Mouse (Mus musculus) megakaryocyte-erythroid progenitor cell, adult 5-6 weeks (primary cell): ENCODE results near the gene Clip1. TPM values are rescaled to one million over a fixed set of nuclear protein-coding genes. Genes with fewer than 3 reads are reported as not detected.

ENCODE experiments used
- ATAC-seq: replicated peaks from 2 replicates; pipeline ENCODE4 v1.8.0; 2016; ENCODE audit warnings: mild to moderate bottlenecking, inconsistent platforms; ENCODE audit not compliant: severe bottlenecking, poor library complexity, low FRiP score, low TSS enrichment
- total RNA-seq, 2 experiments: library from RNA; stranded (forward) in 1 of 2; stranded (reverse) in 1 of 2; fragments of 200-1000, 215-1000 nt in 1 of 2; fragments of >200 nt in 1 of 2; fragmentation: Nextera tagmentation in 1 of 2; gene quantifications; 2 replicates each; pipeline ENCODE4 v1.2.3; 2014 to 2017

Gene Clip1
- total RNA-seq, 2 experiments from 2014 or later, result 45.0 to 45.2 TPM

- no peak for ATAC-seq
These were observed 8.7 kb downstream of the Clip1 start for GRCm38 (mm10) chr5:123675717-123676116.

- no peak for ATAC-seq
These were observed 9.2 kb downstream of the Clip1 start for GRCm38 (mm10) chr5:123675221-123675620.

GRCm38 (mm10) chr5:123671473-123671820, 13.0 kb downstream of the Clip1 start:
- ATAC-seq, result no peak

GRCm38 (mm10) chr5:123670800-123671472, 13.5 kb downstream of the Clip1 start:
- peak; percentile 44; the same call in 1 of the 2 replicates for ATAC-seq

GRCm38 (mm10) chr5:123669991-123670799, 14.2 kb downstream of the Clip1 start:
- peak; percentile 55; the same call in 1 of the 2 replicates for ATAC-seq

GRCm38 (mm10) chr5:123667915-123668314, 16.5 kb downstream of the Clip1 start:
- ATAC-seq, result peak; percentile 58

- ATAC-seq, result no peak
These were observed 18.5 kb downstream of the Clip1 start for GRCm38 (mm10) chr5:123665956-123666355.

GRCm38 (mm10) chr5:123664329-123664728, 20.1 kb downstream of the Clip1 start:
- no peak for ATAC-seq

- ATAC-seq, result peak; percentile 43
These were observed 22.4 kb downstream of the Clip1 start for GRCm38 (mm10) chr5:123662059-123662458.

GRCm38 (mm10) chr5:123661602-123662001, 22.8 kb downstream of the Clip1 start:
- no peak for ATAC-seq

- ATAC-seq, result no peak
These were observed 26.8 kb downstream of the Clip1 start for GRCm38 (mm10) chr5:123657651-123658050.

- ATAC-seq, result peak; percentile 55; the same call in 1 of the 2 replicates
These were observed 29.5 kb downstream of the Clip1 start for GRCm38 (mm10) chr5:123654937-123655336.

- no peak for ATAC-seq
These were observed 31.1 kb downstream of the Clip1 start for GRCm38 (mm10) chr5:123653287-123653801.

GRCm38 (mm10) chr5:123650825-123651224, 33.6 kb downstream of the Clip1 start:
- 0 out of 2 replicates have a peak, but pooled peaks have one; percentile 26 for ATAC-seq

- no peak for ATAC-seq
These were observed 42.0 kb downstream of the Clip1 start for GRCm38 (mm10) chr5:123642401-123642800.

GRCm38 (mm10) chr5:123641259-123641900, 43.0 kb downstream of the Clip1 start:
- ATAC-seq, result no peak

- ATAC-seq, result no peak
These were observed 44.2 kb downstream of the Clip1 start for GRCm38 (mm10) chr5:123640181-123640580.

- no peak for ATAC-seq
These were observed 53.2 kb downstream of the Clip1 start for GRCm38 (mm10) chr5:123631210-123631609.

- 0 out of 2 replicates have a peak, but pooled peaks have one; percentile 65 for ATAC-seq
These were observed 57.8 kb downstream of the Clip1 start for GRCm38 (mm10) chr5:123626631-123627030.

GRCm38 (mm10) chr5:123622421-123622820, 62.0 kb downstream of the Clip1 start:
- no peak for ATAC-seq
